Mouse (Mus musculus): ENCODE measurements at regions not wholly inside any gene's neighbourhood (a gene's known extent, or its start where the extent isn't known, plus 50 kb on each side); places are given as distances from the start of the nearest gene placed in this dataset.

- TF ChIP-seq CTCF (conservative IDR thresholded peaks at IDR 0.05; ENCODE audit: insufficient read depth, insufficient read length, low read depth, low read length) (no peak), POLR2A (IDR thresholded peaks at IDR 0.05; ENCODE audit: low read depth, low read length) (no peak)
Observed at GRCm38 (mm10) chr3:70196671-70197070, 189.3 kb downstream of the Otol1 start.

Measured in kidney, adult 2 months (tissue).